Mouse (Mus musculus) hindbrain, postnatal 0 days (tissue): ENCODE data around the gene Vmn2r88. TPM values are rescaled to one million over a fixed set of nuclear protein-coding genes. Genes with fewer than 3 reads are reported as not detected.
"Not testable (repeated sequence)": the region's sequence is repeated elsewhere in the genome, so short reads cannot be mapped to it uniquely, and the experiment has no call there.

Experiments
- ATAC-seq: fragments of 200-750 bp; cut with Nextera tagmentation; 2 replicates; pipeline ENCODE4 v1.8.0; 2017; ENCODE audit warnings: mild to moderate bottlenecking, moderate TSS enrichment, moderate library complexity
- DNase-seq: peaks from one replicate; pipeline ENCODE4 v3.0.0-alpha.2; 2015; ENCODE audit warnings: low spot score
- H3K27ac ChIP-seq: fragments of 300-500 bp; sonication (generic); 2 replicates; pipeline ENCODE4 v1.5.1; 2014; ENCODE audit warnings: mild to moderate bottlenecking
- H3K27me3 ChIP-seq: fragments of 300-500 bp; sonication (generic); 2 replicates; pipeline ENCODE4 v1.6.1; 2014; ENCODE audit warnings: low read length, mixed read lengths; ENCODE audit not compliant: insufficient read depth
- H3K36me3 ChIP-seq: fragments of 300-500 bp; sonication (generic); 2 replicates; pipeline ENCODE4 v1.6.1; 2014; ENCODE audit warnings: low read length, mixed read lengths; ENCODE audit not compliant: insufficient read depth
- H3K4me1 ChIP-seq: fragments of 300-500 bp; sonication (generic); 2 replicates; pipeline ENCODE4 v1.6.1; 2014; ENCODE audit warnings: antibody characterized with exemption, low read length, mixed read lengths; ENCODE audit not compliant: insufficient read depth
- H3K4me2 ChIP-seq: fragments of 300-500 bp; sonication (generic); 2 replicates; pipeline ENCODE4 v1.6.1; 2014; ENCODE audit warnings: low read depth, mild to moderate bottlenecking, low read length, moderate library complexity, mixed read lengths
- H3K4me3 ChIP-seq: fragments of 300-500 bp; sonication (generic); 2 replicates; pipeline ENCODE4 v1.5.1; 2014; ENCODE audit warnings: low read length
- H3K9ac ChIP-seq: fragments of 300-500 bp; sonication (generic); replicated peaks from 2 replicates; pipeline ENCODE4 v1.6.1; 2014; ENCODE audit warnings: mild to moderate bottlenecking, low read length, moderate library complexity, mixed read lengths
- H3K9me3 ChIP-seq: fragments of 300-500 bp; sonication (generic); 2 replicates; pipeline ENCODE4 v1.6.1; 2016; ENCODE audit warnings: low read length, mixed read lengths
- CTCF ChIP-seq: IDR thresholded peaks from 2 replicates; pipeline ENCODE4 v1.5.1; 2016; ENCODE audit warnings: antibody characterized with exemption, control low read depth, low read depth
- WGBS: fragments of 180-500 bp; shearing (Covaris S2); extraction: QIAGEN DNeasy Blood & Tissue Kit; methylation state at CpG from one replicate; pipeline ENCODE4 v1.1.7; 2014; 5-methylcytosine and 5-hydroxymethylcytosine counted together
- polyA plus RNA-seq: library from polyadenylated mRNA; unstranded; fragments of >200 nt; fragmentation: Nextera tagmentation; extraction: Ambion mirVana; gene quantifications from 2 replicates; pipeline ENCODE4 v1.2.1, GENCODE M21; 2015
- total RNA-seq: library from RNA; depleted of rRNA; stranded (reverse); fragments of >200 nt; gene quantifications from 2 replicates; pipeline ENCODE4 v1.2.3, GENCODE M21; 2014; rRNA removed

The Vmn2r88 gene
- total and polyA plus RNA-seq, 2 experiments from 2014 or later: not detected

DNA sequence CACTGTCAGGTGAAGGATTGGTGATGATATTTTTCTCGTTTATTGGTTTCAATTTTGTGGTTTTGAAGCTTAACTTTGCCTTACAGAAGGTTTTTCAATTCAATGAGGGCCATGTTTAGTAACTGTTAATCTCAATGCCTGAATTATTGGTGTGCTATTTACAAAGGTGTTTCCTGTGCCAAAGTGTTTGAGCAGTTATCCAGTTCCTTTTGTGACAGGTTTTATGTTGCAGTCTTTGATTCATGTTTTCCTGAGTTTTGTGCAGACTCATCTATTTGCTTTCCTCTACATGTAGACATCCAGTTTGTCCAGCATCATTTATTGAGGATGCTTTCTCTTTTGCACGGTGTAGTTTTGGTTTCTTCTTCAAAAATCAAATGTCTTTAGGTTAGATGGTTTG is 13.3 kb downstream of the Vmn2r88 start:
- H3K4me2 ChIP-seq: no peak overlapping the region
- WGBS: 67% methylated on average over 2 of the region's 2 CpGs
- H3K4me1 ChIP-seq: no peaks in the 10 kb centered on the region
- H3K9me3 ChIP-seq: no peaks in the 10 kb centered on the region
- TF ChIP-seq CTCF: no peak
- H3K36me3 ChIP-seq: no peaks in the 10 kb centered on the region
- DNase-seq: no peak
- ATAC-seq: no peak
- H3K9ac ChIP-seq: no peak overlapping the region
- no peak overlapping the region for H3K4me3 ChIP-seq
- no peak overlapping the region for H3K27ac ChIP-seq
- no peaks in the 10 kb centered on the region for H3K27me3 ChIP-seq

DNA sequence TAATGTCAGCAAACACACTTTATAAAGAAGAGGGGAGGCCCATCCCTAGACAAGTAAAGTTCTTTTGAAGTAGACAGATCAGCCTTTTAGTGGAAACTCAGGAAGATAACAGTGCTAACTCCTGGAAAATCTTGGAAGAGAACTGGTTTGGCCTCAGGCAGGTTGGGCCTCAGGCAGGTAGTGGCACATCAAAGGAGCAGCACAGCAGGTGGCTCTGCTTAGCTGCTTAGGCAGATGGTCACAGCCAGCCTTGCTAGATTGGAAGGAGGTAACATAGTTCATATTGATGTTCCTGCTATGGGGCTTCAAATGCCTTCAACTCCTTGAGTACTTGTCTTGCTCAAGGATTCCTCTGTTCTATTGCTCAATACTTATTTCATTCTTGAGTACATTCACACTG is 19.5 kb downstream of the Vmn2r88 start:
- not testable (repeated sequence) for H3K4me3 ChIP-seq, H3K9ac ChIP-seq, H3K9me3 ChIP-seq, ATAC-seq, H3K36me3 ChIP-seq, DNase-seq, H3K27me3 ChIP-seq, H3K4me1 ChIP-seq, H3K4me2 ChIP-seq, H3K27ac ChIP-seq

DNA sequence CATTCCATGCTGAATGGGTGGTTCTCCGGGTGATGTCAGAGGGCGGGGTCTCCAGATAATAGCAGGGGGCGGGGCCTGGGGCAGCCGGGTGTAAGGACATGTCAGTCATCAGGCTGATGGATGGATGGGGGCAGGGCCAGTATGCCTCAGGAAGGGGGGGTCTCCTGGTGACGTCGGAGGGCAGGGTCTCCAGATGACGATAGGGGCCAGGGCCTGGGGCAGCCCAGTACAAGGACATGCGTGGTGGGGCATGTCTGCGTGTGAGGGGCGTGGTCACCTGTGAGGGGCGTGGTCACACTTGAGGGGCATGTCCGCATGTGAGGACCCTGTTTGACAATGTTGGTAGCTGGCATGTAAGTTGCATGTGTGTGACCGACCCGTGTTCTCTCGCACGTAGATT is 23.9 kb downstream of the Vmn2r88 start:
- Histone ChIP-seq H3K4me1 (no peaks in the 10 kb centered on the region), H3K36me3 (no peaks in the 10 kb centered on the region), H3K4me3 (no peak overlapping the region), H3K27me3 (no peaks in the 10 kb centered on the region), H3K4me2 (no peak overlapping the region), H3K9ac (no peak overlapping the region), H3K9me3 (peaks cover 7% of the 10 kb centered on the region; the same call in 1 of the 2 replicates), H3K27ac (no peak overlapping the region)
- TF ChIP-seq CTCF: no peak
- DNase-seq: no peak
- WGBS: 96% methylated on average over 16 of the region's 16 CpGs
- ATAC-seq: no peak

DNA sequence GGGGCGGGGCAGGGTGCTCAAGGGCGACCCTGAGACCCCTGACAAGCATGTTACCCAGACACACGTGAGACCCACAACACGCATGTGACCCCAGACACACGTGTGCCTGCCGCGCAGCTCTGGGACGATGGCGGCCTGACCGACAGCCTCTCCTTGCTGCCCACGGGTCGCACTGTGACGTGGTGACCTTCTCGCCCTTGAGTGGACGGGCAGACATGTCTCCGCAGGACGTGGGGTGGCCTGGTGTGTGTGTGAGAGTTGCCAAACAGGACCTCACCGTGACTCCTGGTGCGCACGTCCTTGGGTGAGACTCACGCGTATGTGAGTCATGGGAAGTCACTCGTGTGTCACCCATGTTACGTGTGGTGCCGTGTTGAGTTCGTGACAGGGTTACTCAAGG is 24.4 kb downstream of the Vmn2r88 start:
- DNase-seq (no peak), ATAC-seq (no peak)
- Histone ChIP-seq H3K4me1 (no peaks in the 10 kb centered on the region), H3K4me3 (no peak overlapping the region), H3K36me3 (no peaks in the 10 kb centered on the region), H3K9me3 (peaks cover 7% of the 10 kb centered on the region; the same call in 1 of the 2 replicates), H3K4me2 (no peak overlapping the region), H3K27ac (no peak overlapping the region), H3K27me3 (no peaks in the 10 kb centered on the region), H3K9ac (no peak overlapping the region)
- TF ChIP-seq CTCF: no peak
- WGBS: 97% methylated on average over 26 of the region's 26 CpGs

DNA sequence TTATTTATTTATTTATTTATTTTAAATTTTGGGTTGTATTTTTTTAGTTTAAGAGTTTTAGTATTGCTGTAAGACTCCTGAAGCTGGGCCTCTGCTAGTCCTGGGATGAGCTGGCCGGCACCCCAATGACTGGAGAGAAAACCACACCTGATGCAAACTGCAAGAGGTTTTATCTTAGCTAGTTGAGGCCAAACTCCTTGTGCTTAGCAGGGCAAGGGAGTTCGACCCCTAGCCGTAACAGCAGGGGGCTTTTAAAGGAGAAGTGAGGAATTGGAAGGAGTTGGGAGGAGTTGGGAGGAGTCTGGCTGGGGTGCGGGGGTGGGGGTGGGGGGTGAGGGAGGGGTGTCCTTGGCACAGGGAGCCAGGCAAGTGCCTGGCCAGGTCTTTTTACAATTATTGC is 28.3 kb downstream of the Vmn2r88 start:
- no peak for ATAC-seq
- no peak for DNase-seq
- Histone ChIP-seq H3K4me3 (no peak overlapping the region), H3K9me3 (peaks cover 7% of the 10 kb centered on the region; the same call in 1 of the 2 replicates), H3K9ac (no peak overlapping the region), H3K4me1 (no peaks in the 10 kb centered on the region), H3K4me2 (no peak overlapping the region), H3K27ac (no peak overlapping the region), H3K36me3 (no peaks in the 10 kb centered on the region), H3K27me3 (no peaks in the 10 kb centered on the region)
- TF ChIP-seq CTCF: no peak
- 79% methylated on average over 4 of the region's 4 CpGs for WGBS

DNA sequence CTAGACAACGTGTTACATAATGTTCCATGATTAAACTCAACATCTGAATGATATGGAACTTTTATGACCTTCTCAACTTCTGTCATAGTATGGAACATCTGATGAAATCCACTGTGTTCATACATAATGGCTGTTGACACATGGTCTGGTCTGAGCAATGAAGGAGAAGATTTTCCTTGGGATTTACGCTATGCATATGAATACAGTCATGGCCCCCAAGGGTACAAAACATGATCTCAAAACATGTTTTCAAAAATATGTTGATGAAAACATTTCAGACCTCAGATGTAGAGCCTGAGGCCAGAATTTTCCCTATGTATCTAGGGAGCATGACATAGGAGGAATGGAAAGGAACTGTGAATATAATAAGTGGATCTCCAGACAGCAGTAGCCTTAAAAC is 40.9 kb downstream of the Vmn2r88 start, which contains the start of gene Vmn2r89:
Gene Vmn2r89, plus strand, starts transcription at position 301 of the 400 bp plus-strand sequence.
- H3K4me2 ChIP-seq, H3K4me3 ChIP-seq, H3K27ac ChIP-seq, H3K27me3 ChIP-seq, H3K4me1 ChIP-seq, H3K36me3 ChIP-seq, ATAC-seq, DNase-seq, H3K9ac ChIP-seq, H3K9me3 ChIP-seq: not testable (repeated sequence)
- WGBS: 88% methylated on average over 2 of the region's 2 CpGs

Other genes starting within 250 kb of the Vmn2r88 start
- gene Rnase2b, start 248.6 kb upstream of the Vmn2r88 start, total RNA-seq: not detected in 2 replicates
- not detected in 2 replicates for gene Rnase2b, start 248.6 kb upstream of the Vmn2r88 start, polyA plus RNA-seq
- not detected in 2 replicates for gene Ang2, start 211.7 kb upstream of the Vmn2r88 start, total RNA-seq
- not detected in 2 replicates for gene Ang2, start 211.7 kb upstream of the Vmn2r88 start, polyA plus RNA-seq
- not detected in 2 replicates for gene Ear14, start 207.4 kb upstream of the Vmn2r88 start, total RNA-seq
- not detected in 2 replicates for gene Ear14, start 207.4 kb upstream of the Vmn2r88 start, polyA plus RNA-seq
- not detected in 2 replicates for gene Rnase2a, start 154.7 kb upstream of the Vmn2r88 start, total RNA-seq
- not detected in 2 replicates for gene Rnase2a, start 154.7 kb upstream of the Vmn2r88 start, polyA plus RNA-seq
- gene Gm7247, start 49.1 kb upstream of the Vmn2r88 start, total RNA-seq: not detected in 2 replicates
- not detected in 2 replicates for gene Gm7247, start 49.1 kb upstream of the Vmn2r88 start, polyA plus RNA-seq
- gene Vmn2r89, start 41.0 kb downstream of the Vmn2r88 start, total RNA-seq: not detected in 2 replicates
- gene Vmn2r89, start 41.0 kb downstream of the Vmn2r88 start, polyA plus RNA-seq: not detected in 2 replicates
- not detected in 2 replicates for gene Gm5622, start 142.0 kb downstream of the Vmn2r88 start, total RNA-seq
- not detected in 2 replicates for gene Gm5622, start 142.0 kb downstream of the Vmn2r88 start, polyA plus RNA-seq
- gene Gm17175, start 163.2 kb downstream of the Vmn2r88 start, total RNA-seq: not detected in 2 replicates
- not detected in 2 replicates for gene Gm17175, start 163.2 kb downstream of the Vmn2r88 start, polyA plus RNA-seq
- gene Gm17174, start 181.3 kb downstream of the Vmn2r88 start, total RNA-seq: not detected in 2 replicates
- gene Gm17174, start 181.3 kb downstream of the Vmn2r88 start, polyA plus RNA-seq: not detected in 2 replicates
- gene Gm17078, start 200.5 kb downstream of the Vmn2r88 start, total RNA-seq: not detected in 2 replicates
- gene Gm17078, start 200.5 kb downstream of the Vmn2r88 start, polyA plus RNA-seq: not detected in 2 replicates
- not detected in 2 replicates for gene Gm4181, start 224.8 kb downstream of the Vmn2r88 start, total RNA-seq
- gene Gm4181, start 224.8 kb downstream of the Vmn2r88 start, polyA plus RNA-seq: not detected in 2 replicates